In the genomic region with DNA sequence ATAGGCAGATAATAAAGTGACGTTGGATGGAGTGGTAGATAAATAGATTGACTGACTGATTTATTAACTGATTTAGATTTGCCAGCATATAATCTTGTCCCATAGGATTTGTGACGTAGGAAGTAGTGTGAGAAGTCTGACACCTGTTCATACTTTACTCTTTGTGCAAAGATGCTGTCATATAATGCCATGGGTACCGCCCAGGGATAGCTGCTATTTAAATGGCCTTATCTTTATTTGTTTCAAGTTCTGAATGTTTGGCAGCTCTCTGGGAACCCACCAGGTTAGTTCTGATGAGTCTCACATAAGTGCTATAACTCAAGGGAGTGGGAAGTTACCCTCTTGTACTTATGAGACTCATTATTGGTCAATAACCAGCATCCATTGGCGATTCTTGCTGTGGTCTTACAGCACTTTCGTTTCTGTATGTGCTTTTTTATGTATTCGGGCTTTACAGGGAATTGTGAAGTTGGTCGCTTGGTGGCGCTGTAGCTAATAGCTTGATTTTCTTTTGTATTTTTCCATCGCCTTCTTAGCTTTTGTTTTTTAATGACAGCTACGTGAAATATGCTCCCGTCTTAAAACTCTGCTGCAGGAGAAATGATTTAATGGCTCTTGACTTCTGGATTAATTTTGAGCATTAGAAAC, we compare ENCODE assay signal across 8 mouse cellular contexts. TPM values are rescaled to one million over a fixed set of nuclear protein-coding genes. Genes with fewer than 3 reads are reported as not detected.
A peak's percentile ranks its signal among the peaks of the same experiment; 100 is the strongest.
DNase-seq lines count a peak whose midpoint lies in the region; ATAC-seq lines count a peak whose summit lies in the region.
"Had no signal": no experiment of that assay in that cellular context is flagged by ENCODE, and none has a peak within 500 bp of the region (broad histone marks: within the 10 kb centered on the region; RNA-seq: fewer than 3 reads in every experiment).

No protein-coding gene starts in this region.

- H3K4me2 ChIP-seq in intestine, embryonic 16.5 days (ENCODE audit: low read depth, low read length), result peak overlapping the region; percentile 33; the same call in 1 of the 2 replicates

- H3K36me3 ChIP-seq in intestine, embryonic 16.5 days (ENCODE audit: control insufficient read depth, insufficient read depth, low read length), result no peaks in the 10 kb centered on the region

- ATAC-seq in intestine, embryonic 16.5 days, result peak; percentile 53; the same call in 1 of the 2 replicates
- peak; percentile 84 for ATAC-seq in megakaryocyte-erythroid progenitor cell, adult 5-6 weeks (replicated peaks; ENCODE audit: low FRiP score, low TSS enrichment, poor library complexity, severe bottlenecking)

- H3K27ac ChIP-seq in intestine, embryonic 16.5 days (ENCODE audit: low read length), result no peak overlapping the region

- DNase-seq in adipocyte (ENCODE audit: low spot score), result peak; percentile 94
- DNase-seq in embryo, embryonic 10.5 days (ENCODE audit: low spot score), result peak; percentile 89
- DNase-seq in gastrocnemius, postnatal 36 days, result peak; percentile 40 to 60
- peak; percentile 60 to 82 for DNase-seq in left cerebral cortex, postnatal 14 days (ENCODE audit: low spot score in 2 of 2)
- DNase-seq in spleen, adult 12 weeks (ENCODE audit: low spot score), result peak; percentile 3

- no peak overlapping the region for H3K9ac ChIP-seq in intestine, embryonic 16.5 days (ENCODE audit: low read depth, low read length)

- H3K4me3 ChIP-seq in intestine, embryonic 16.5 days (ENCODE audit: low read length), result no peak overlapping the region

- no peaks in the 10 kb centered on the region for H3K4me1 ChIP-seq in intestine, embryonic 16.5 days (ENCODE audit: control insufficient read depth, insufficient read depth, low read length)

- 25% methylated on average over 11 of the region's 11 CpGs for WGBS in intestine, embryonic 16.5 days

- H3K9me3 ChIP-seq in intestine, embryonic 16.5 days (ENCODE audit: control insufficient read depth, low read length), result no peaks in the 10 kb centered on the region

- H3K27me3 ChIP-seq in intestine, embryonic 16.5 days (replicated peaks; ENCODE audit: control insufficient read depth, insufficient read depth, low read length), result no peaks in the 10 kb centered on the region

- intact Hi-C loops in gastrocnemius, postnatal 36 days (cut with DNase I), result loop anchor here (2.0 kb wide), 2 partner anchors 133 to 263 kb away; no protein-coding TSS in a partner anchor
- intact Hi-C loops in left cerebral cortex, postnatal 14 days (cut with DNase I), result loop anchor here (1.0 to 10.0 kb wide), 3 partner anchors 126 to 763 kb away; a partner anchor contains a TSS

RNA-seq across cellular contexts. Expression of a gene that starts 55.2 kb away (rescaled TPM):
- total RNA-seq in gastrocnemius, postnatal 36 days (2021), result under 1 TPM; 0.35 to 0.46 TPM
- 0.94 and 1.1 TPM in 2 replicates for polyA plus RNA-seq in intestine, embryonic 16.5 days (2015; fragmentation: Nextera tagmentation; extraction: Ambion mirVana)
- 1 to 10 TPM; 2.0 to 3.7 TPM for total RNA-seq in left cerebral cortex, postnatal 14 days (2021)
- 4.6 and 7.0 TPM in 2 replicates for total RNA-seq in megakaryocyte-erythroid progenitor cell, adult 5-6 weeks (2014; fragmentation: Nextera tagmentation)
- total RNA-seq in megakaryocyte-erythroid progenitor cell, adult 5-6 weeks (2017), result 5.0 and 9.1 TPM in 2 replicates

RNA-seq across cellular contexts. Expression of a gene that starts 55.2 kb away (rescaled TPM):
- total RNA-seq in gastrocnemius, postnatal 36 days (2021), result not detected
- polyA plus RNA-seq in intestine, embryonic 16.5 days (2015; fragmentation: Nextera tagmentation; extraction: Ambion mirVana), result 2.9 and 3.2 TPM in 2 replicates
- total RNA-seq in left cerebral cortex, postnatal 14 days (2021), result 10 to 100 TPM; 22.4 to 23.4 TPM
- not detected in 2 replicates for total RNA-seq in megakaryocyte-erythroid progenitor cell, adult 5-6 weeks (2014; fragmentation: Nextera tagmentation)
- total RNA-seq in megakaryocyte-erythroid progenitor cell, adult 5-6 weeks (2017), result not detected in 2 replicates
- polyA plus RNA-seq: testis, adult 2 months had no signal

Comparison
In these comparisons a context has a peak if more than half of its experiments do, and no peak if none do; other contexts are left out.
1. DNase-seq: peak in every context shown above with its lines; median percentile 94 in adipocyte; 89 in embryo, embryonic 10.5 days; 71 in left cerebral cortex, postnatal 14 days; 50 in gastrocnemius, postnatal 36 days; 3 in spleen, adult 12 weeks.
2. RNA of a gene that starts 55.2 kb away (total RNA-seq): 22.4 to 23.4 TPM in left cerebral cortex, postnatal 14 days; not detected in gastrocnemius, postnatal 36 days and not detected in megakaryocyte-erythroid progenitor cell, adult 5-6 weeks; every median in the first group is over 10 times any median in the second.